Mouse (Mus musculus) adipocyte (in vitro differentiated cells): Measurements from ENCODE around the gene Poc5.
A peak's percentile ranks its signal among the peaks of the same experiment; 100 is the strongest.

Experiments
- DNase-seq: peaks from one replicate; pipeline ENCODE4 v3.0.0-alpha.2; 2016; ENCODE audit warnings: low spot score

Poc5 gene

GRCm38 (mm10) chr13:96388042-96388888 is at the start of gene Poc5:
Gene Poc5 (plus strand): TSS chr13:96388294.
- peak; percentile 99 for DNase-seq

- DNase-seq = no peak
These were observed 46.6 kb upstream of the Poc5 start for GRCm38 (mm10) chr13:96341461-96341860.

- no peak for DNase-seq
These were observed 43.3 kb upstream of the Poc5 start for GRCm38 (mm10) chr13:96344778-96345177.

- DNase-seq = no peak
These were observed 41.5 kb upstream of the Poc5 start for GRCm38 (mm10) chr13:96346581-96346980.

- DNase-seq = no peak
These were observed 37.9 kb upstream of the Poc5 start for GRCm38 (mm10) chr13:96350207-96350606.

- DNase-seq = no peak
These were observed 36.8 kb upstream of the Poc5 start for GRCm38 (mm10) chr13:96351264-96351663.

GRCm38 (mm10) chr13:96375519-96375918 is 12.6 kb upstream of the Poc5 start:
- DNase-seq = peak; percentile 7

- no peak for DNase-seq
These were observed 11.2 kb upstream of the Poc5 start for GRCm38 (mm10) chr13:96376871-96377270.

- no peak for DNase-seq
These were observed 10.2 kb upstream of the Poc5 start for GRCm38 (mm10) chr13:96377883-96378282.

GRCm38 (mm10) chr13:96389301-96389700 is 1.2 kb downstream of the Poc5 start:
- no peak for DNase-seq

GRCm38 (mm10) chr13:96401251-96401650 is 13.2 kb downstream of the Poc5 start:
- no peak for DNase-seq

- no peak for DNase-seq
These were observed 17.4 kb downstream of the Poc5 start for GRCm38 (mm10) chr13:96405518-96405917.

- DNase-seq = peak; percentile 76
These were observed 18.9 kb downstream of the Poc5 start for GRCm38 (mm10) chr13:96407040-96407439.

- DNase-seq = no peak
These were observed 20.7 kb downstream of the Poc5 start for GRCm38 (mm10) chr13:96408786-96409185.

- no peak for DNase-seq
These were observed 26.3 kb downstream of the Poc5 start for GRCm38 (mm10) chr13:96414384-96414783.

GRCm38 (mm10) chr13:96416380-96416779 is 28.3 kb downstream of the Poc5 start:
- DNase-seq = no peak

- no peak for DNase-seq
These were observed 29.2 kb downstream of the Poc5 start for GRCm38 (mm10) chr13:96417261-96417813.

- no peak for DNase-seq
These were observed 30.4 kb downstream of the Poc5 start for GRCm38 (mm10) chr13:96418487-96418886.

GRCm38 (mm10) chr13:96421230-96421629 is 33.1 kb downstream of the Poc5 start:
- DNase-seq = no peak

GRCm38 (mm10) chr13:96424496-96425274 is 36.6 kb downstream of the Poc5 start:
- no peak for DNase-seq

GRCm38 (mm10) chr13:96426044-96426443 is 38.0 kb downstream of the Poc5 start:
- DNase-seq = no peak

GRCm38 (mm10) chr13:96428531-96428930 is 40.4 kb downstream of the Poc5 start:
- DNase-seq = no peak
